Mouse (Mus musculus) liver, embryonic 16.5 days (tissue): ENCODE data around the gene Epha4. TPM values are rescaled to one million over a fixed set of nuclear protein-coding genes. Genes with fewer than 3 reads are reported as not detected.

Source experiments
- ATAC-seq: fragments of 200-750 bp; cut with Nextera tagmentation; 2 replicates; pipeline ENCODE4 v1.8.0; 2017; ENCODE audit warnings: low read depth, mild to moderate bottlenecking, moderate number of reproducible peaks, moderate library complexity
- H3K27ac ChIP-seq: fragments of 300-500 bp; sonication (generic); 2 replicates; pipeline ENCODE4 v1.5.1; 2014; ENCODE audit warnings: mild to moderate bottlenecking, low read length
- H3K27me3 ChIP-seq: fragments of 300-500 bp; sonication (generic); 2 replicates; pipeline ENCODE4 v1.6.1; 2014; ENCODE audit warnings: low read depth, low read length, mixed read lengths; ENCODE audit not compliant: control insufficient read depth, insufficient read depth
- H3K36me3 ChIP-seq: fragments of 300-500 bp; sonication (generic); 2 replicates; pipeline ENCODE4 v1.6.1; 2014; ENCODE audit warnings: mild to moderate bottlenecking; ENCODE audit not compliant: control insufficient read depth, insufficient read depth
- H3K4me1 ChIP-seq: fragments of 300-500 bp; sonication (generic); 2 replicates; pipeline ENCODE4 v1.6.1; 2014; ENCODE audit warnings: low read depth, low read length, mixed read lengths; ENCODE audit not compliant: control insufficient read depth
- H3K4me2 ChIP-seq: fragments of 300-500 bp; sonication (generic); 2 replicates; pipeline ENCODE4 v1.6.1; 2014; ENCODE audit warnings: low read depth, low read length, mixed read lengths
- H3K4me3 ChIP-seq: fragments of 300-500 bp; sonication (generic); 2 replicates; pipeline ENCODE4 v1.5.1; 2014; ENCODE audit warnings: low read depth, mild to moderate bottlenecking, low read length
- H3K9ac ChIP-seq: fragments of 300-500 bp; sonication (generic); 2 replicates; pipeline ENCODE4 v1.6.1; 2014; ENCODE audit warnings: low read depth, low read length
- H3K9me3 ChIP-seq: fragments of 300-500 bp; sonication (generic); replicated peaks from 2 replicates; pipeline ENCODE4 v1.6.1; 2016; ENCODE audit warnings: low read length; ENCODE audit not compliant: control insufficient read depth
- whole genome bisulfite sequencing: fragments of 180-500 bp; shearing (Covaris S2); extraction: QIAGEN DNeasy Blood & Tissue Kit; methylation state at CpG from one replicate; pipeline ENCODE4 v1.1.7; 2014; ENCODE audit not compliant: insufficient replicate concordance; 5-methylcytosine and 5-hydroxymethylcytosine counted together
- polyA plus RNA-seq: library from polyadenylated mRNA; unstranded; fragments of >200 nt; fragmentation: Nextera tagmentation; extraction: Ambion mirVana; gene quantifications from 2 replicates; pipeline ENCODE4 v1.2.1, GENCODE M21; 2015

The Epha4 gene
- polyA plus RNA-seq, 1 experiment from 2014 or later = 0.30 TPM

GRCm38 (mm10) chr1:77473446-77474376, 41.2 kb downstream of the Epha4 start:
- Histone ChIP-seq H3K4me3 (no peak overlapping the region), H3K9ac (no peak overlapping the region), H3K4me2 (no peak overlapping the region), H3K36me3 (no peaks in the 10 kb centered on the region), H3K27ac (no peak overlapping the region), H3K9me3 (no peaks in the 10 kb centered on the region), H3K27me3 (no peaks in the 10 kb centered on the region), H3K4me1 (no peaks in the 10 kb centered on the region)
- WGBS = 48% methylated on average over 12 of the region's 12 CpGs
- no peak for ATAC-seq

- Histone ChIP-seq H3K36me3 (no peaks in the 10 kb centered on the region), H3K4me1 (no peaks in the 10 kb centered on the region), H3K9me3 (no peaks in the 10 kb centered on the region), H3K27ac (no peak overlapping the region), H3K9ac (no peak overlapping the region), H3K4me2 (no peak overlapping the region), H3K27me3 (no peaks in the 10 kb centered on the region), H3K4me3 (no peak overlapping the region)
- ATAC-seq = no peak
- WGBS = 62% methylated on average over 2 of the region's 2 CpGs
Observed at GRCm38 (mm10) chr1:77472566-77472965, 42.3 kb downstream of the Epha4 start.

GRCm38 (mm10) chr1:77471447-77471846, 43.4 kb downstream of the Epha4 start:
- Histone ChIP-seq H3K9me3 (no peaks in the 10 kb centered on the region), H3K9ac (no peak overlapping the region), H3K36me3 (no peaks in the 10 kb centered on the region), H3K4me1 (no peaks in the 10 kb centered on the region), H3K27me3 (no peaks in the 10 kb centered on the region), H3K4me3 (no peak overlapping the region), H3K27ac (no peak overlapping the region), H3K4me2 (no peak overlapping the region)
- ATAC-seq = no peak
- WGBS = 51% methylated on average over 5 of the region's 5 CpGs

GRCm38 (mm10) chr1:77471037-77471436, 43.9 kb downstream of the Epha4 start:
- H3K4me3 ChIP-seq = no peak overlapping the region
- no peak overlapping the region for H3K4me2 ChIP-seq
- no peaks in the 10 kb centered on the region for H3K36me3 ChIP-seq
- no peaks in the 10 kb centered on the region for H3K9me3 ChIP-seq
- no peak overlapping the region for H3K27ac ChIP-seq
- no peaks in the 10 kb centered on the region for H3K4me1 ChIP-seq
- WGBS = 30% methylated on average over 5 of the region's 5 CpGs
- H3K9ac ChIP-seq = no peak overlapping the region
- ATAC-seq = no peak
- H3K27me3 ChIP-seq = no peaks in the 10 kb centered on the region

GRCm38 (mm10) chr1:77468717-77469314, 46.1 kb downstream of the Epha4 start:
- no peaks in the 10 kb centered on the region for H3K4me1 ChIP-seq
- no peak overlapping the region for H3K27ac ChIP-seq
- H3K36me3 ChIP-seq = no peaks in the 10 kb centered on the region
- WGBS = 25% methylated on average over 5 of the region's 5 CpGs
- no peaks in the 10 kb centered on the region for H3K9me3 ChIP-seq
- no peak overlapping the region for H3K4me3 ChIP-seq
- no peak for ATAC-seq
- no peaks in the 10 kb centered on the region for H3K27me3 ChIP-seq
- no peak overlapping the region for H3K9ac ChIP-seq
- no peak overlapping the region for H3K4me2 ChIP-seq

- no peak for ATAC-seq
- H3K4me2 ChIP-seq = no peak overlapping the region
- no peak overlapping the region for H3K9ac ChIP-seq
- H3K4me1 ChIP-seq = no peaks in the 10 kb centered on the region
- 58% methylated on average over 4 of the region's 4 CpGs for WGBS
- no peak overlapping the region for H3K27ac ChIP-seq
- no peaks in the 10 kb centered on the region for H3K9me3 ChIP-seq
- no peak overlapping the region for H3K4me3 ChIP-seq
- no peaks in the 10 kb centered on the region for H3K36me3 ChIP-seq
- no peaks in the 10 kb centered on the region for H3K27me3 ChIP-seq
Observed at GRCm38 (mm10) chr1:77465524-77465923, 49.4 kb downstream of the Epha4 start.

GRCm38 (mm10) chr1:77464108-77464507, 50.8 kb downstream of the Epha4 start:
- H3K9ac ChIP-seq = no peak overlapping the region
- no peak for ATAC-seq
- H3K4me3 ChIP-seq = no peak overlapping the region
- no peaks in the 10 kb centered on the region for H3K27me3 ChIP-seq
- no peaks in the 10 kb centered on the region for H3K4me1 ChIP-seq
- no peaks in the 10 kb centered on the region for H3K36me3 ChIP-seq
- no peaks in the 10 kb centered on the region for H3K9me3 ChIP-seq
- H3K4me2 ChIP-seq = no peak overlapping the region
- no peak overlapping the region for H3K27ac ChIP-seq
- WGBS = 29% methylated on average over 1 of the region's 1 CpGs

- Histone ChIP-seq H3K9me3 (no peaks in the 10 kb centered on the region), H3K4me2 (no peak overlapping the region), H3K4me1 (no peaks in the 10 kb centered on the region), H3K27me3 (no peaks in the 10 kb centered on the region), H3K36me3 (no peaks in the 10 kb centered on the region), H3K9ac (no peak overlapping the region), H3K4me3 (no peak overlapping the region), H3K27ac (no peak overlapping the region)
- 36% methylated on average over 3 of the region's 3 CpGs for WGBS
- ATAC-seq = no peak
Observed at GRCm38 (mm10) chr1:77461877-77462615, 52.8 kb downstream of the Epha4 start.
